Mouse (Mus musculus): ENCODE data around the gene Gm7995. TPM values are rescaled to one million over a fixed set of nuclear protein-coding genes. Genes with fewer than 3 reads are reported as not detected.

The Gm7995 gene
- total RNA-seq (2023), result not detected

GRCm38 (mm10) chr14:42309910-42310309, at the start of gene Gm7995:
Gene Gm7995, plus strand, starts transcription at chr14:42310210.

GRCm38 (mm10) chr14:42297258-42297657, 12.8 kb upstream of the Gm7995 start, which contains the start of gene Gm9611:
Gene Gm9611, minus strand, starts transcription at chr14:42297358.

Other genes starting within 250 kb of the Gm7995 start
- not detected for gene Gm7951, start 192.8 kb upstream of the Gm7995 start, total RNA-seq (2023)
- not detected for gene Gm17027, start 147.6 kb upstream of the Gm7995 start, total RNA-seq (2023)
- gene Gm3573, start 119.4 kb upstream of the Gm7995 start, total RNA-seq (2023), result not detected
- not detected for gene Gm17026, start 50.2 kb upstream of the Gm7995 start, total RNA-seq (2023)
- gene Gm9611, start 12.9 kb upstream of the Gm7995 start, total RNA-seq (2023), result not detected
- gene Gm8005, start 129.5 kb downstream of the Gm7995 start, total RNA-seq (2023), result not detected
- gene Gm8011, start 153.7 kb downstream of the Gm7995 start, total RNA-seq (2023), result not detected
- gene Gm8020, start 192.1 kb downstream of the Gm7995 start, total RNA-seq (2023), result not detected
- gene Gm8024, start 214.1 kb downstream of the Gm7995 start, total RNA-seq (2023), result not detected

Data from CD8-positive naive resting alpha-beta T cell, adult 57 days (primary cell).